7 mouse cellular contexts compared by ENCODE assay signal in genomic region chr11:107044321-107044720, GRCm38 (mm10). TPM values are rescaled to one million over a fixed set of nuclear protein-coding genes. Genes with fewer than 3 reads are reported as not detected.
DNase-seq lines count a peak whose midpoint lies in the region; ATAC-seq and TF ChIP-seq lines count a peak whose summit lies in the region.

No protein-coding gene starts in this region.

- no peaks in the 10 kb centered on the region for H3K4me1 ChIP-seq in bone marrow, adult 2 months (ENCODE audit: control insufficient read depth, insufficient read depth, low read length)
- H3K4me1 ChIP-seq in kidney, postnatal 0 days (replicated peaks; ENCODE audit: insufficient read depth, low read length): no peaks in the 10 kb centered on the region
- H3K4me1 ChIP-seq in liver, postnatal 0 days (ENCODE audit: insufficient read depth): peaks cover 4% of the 10 kb centered on the region; the same call in 1 of the 2 replicates

- peak; percentile 33; the same call in 1 of the 2 replicates for TF ChIP-seq CTCF in bone marrow, adult 2 months (IDR thresholded peaks at IDR 0.05; ENCODE audit: control insufficient read depth, insufficient read depth, low read length)
- peak; percentile 90 for TF ChIP-seq CTCF in kidney, postnatal 0 days (IDR thresholded peaks at IDR 0.05; ENCODE audit: low read depth)
- TF ChIP-seq CTCF in liver, postnatal 0 days (IDR thresholded peaks at IDR 0.05; ENCODE audit: low read depth): peak; percentile 95

- H3K4me3 ChIP-seq in bone marrow, adult 2 months (replicated peaks; ENCODE audit: control insufficient read depth, low read depth, low read length): no peak overlapping the region
- H3K4me3 ChIP-seq in kidney, postnatal 0 days (replicated peaks; ENCODE audit: low read depth, low read length): no peak overlapping the region
- no peak overlapping the region for H3K4me3 ChIP-seq in liver, postnatal 0 days (ENCODE audit: low read depth, low read length)

- H3K27ac ChIP-seq in bone marrow, adult 2 months (ENCODE audit: control insufficient read depth, insufficient read depth, low read depth, low read length, poor library complexity): no peak overlapping the region
- no peak overlapping the region for H3K27ac ChIP-seq in kidney, postnatal 0 days
- peak overlapping the region; percentile 65 for H3K27ac ChIP-seq in liver, postnatal 0 days (ENCODE audit: low read depth)

- H3K4me2 ChIP-seq in kidney, postnatal 0 days (ENCODE audit: low read length): no peak overlapping the region
- H3K4me2 ChIP-seq in liver, postnatal 0 days (ENCODE audit: low read depth, low read length): peak overlapping the region; percentile 43

- no peaks in the 10 kb centered on the region for H3K27me3 ChIP-seq in kidney, postnatal 0 days (ENCODE audit: insufficient read depth, low read length)
- H3K27me3 ChIP-seq in liver, postnatal 0 days (ENCODE audit: insufficient read depth, low read length): no peaks in the 10 kb centered on the region

- peaks cover 55% of the 10 kb centered on the region for H3K36me3 ChIP-seq in kidney, postnatal 0 days (ENCODE audit: insufficient read depth, low read length)
- peaks cover 47% of the 10 kb centered on the region for H3K36me3 ChIP-seq in liver, postnatal 0 days (replicated peaks; ENCODE audit: insufficient read depth, low read length)

- TF ChIP-seq POLR2A in bone marrow, adult 2 months (IDR thresholded peaks at IDR 0.05; ENCODE audit: borderline replicate concordance, control insufficient read depth, low read depth, low read length): no peak

- peak; percentile 77 for DNase-seq in A20 (ENCODE audit: low read depth, low spot score)
- peak; percentile 76 for DNase-seq in CD4-positive helper T cell, adult 2 months (ENCODE audit: low read depth, low spot score)
- DNase-seq in fibroblast of lung, adult 2 months (ENCODE audit: low read depth): peak; percentile 65
- DNase-seq in kidney, postnatal 0 days (ENCODE audit: low spot score): peak; percentile 85
- peak; percentile 85 for DNase-seq in liver, postnatal 0 days
- peak; percentile 71 to 79 for DNase-seq in right cerebral cortex, postnatal 10 days (ENCODE audit: low spot score in 2 of 2)

- no peaks in the 10 kb centered on the region for H3K9me3 ChIP-seq in kidney, postnatal 0 days (replicated peaks; ENCODE audit: low read length)
- no peaks in the 10 kb centered on the region for H3K9me3 ChIP-seq in liver, postnatal 0 days (ENCODE audit: low read length)

- no peak for ATAC-seq in kidney, postnatal 0 days (replicated peaks; ENCODE audit: low FRiP score, low read depth)
- peak; percentile 60 for ATAC-seq in liver, postnatal 0 days

- 15% methylated on average over 5 of the region's 5 CpGs for WGBS in bone marrow, adult 2 months
- 47% methylated on average over 5 of the region's 5 CpGs for WGBS in kidney, postnatal 0 days
- WGBS in liver, postnatal 0 days (ENCODE audit: insufficient replicate concordance): 19% methylated on average over 5 of the region's 5 CpGs

- TF ChIP-seq EP300 in liver, postnatal 0 days (IDR thresholded peaks at IDR 0.05; ENCODE audit: low read depth): peak; percentile 44; the same call in 1 of the 2 replicates

- no peak overlapping the region for H3K9ac ChIP-seq in kidney, postnatal 0 days (ENCODE audit: low read depth, low read length)
- no peak overlapping the region for H3K9ac ChIP-seq in liver, postnatal 0 days (replicated peaks)

RNA-seq across cellular contexts. Expression of gene 1810010H24Rik, which starts 18.8 kb away (rescaled TPM):
- polyA plus RNA-seq in bone marrow, adult 2 months (2011; ENCODE audit: insufficient read depth, insufficient read length, low replicate concordance, missing spikeins): 0.90 TPM in 1 of 2 replicates, not detected in the other
- polyA plus RNA-seq in kidney, postnatal 0 days (2015; fragmentation: Nextera tagmentation; extraction: Ambion mirVana): 4.2 and 5.1 TPM in 2 replicates
- polyA plus RNA-seq in liver, postnatal 0 days (2015; fragmentation: Nextera tagmentation; extraction: Ambion mirVana): 7.3 and 10.3 TPM in 2 replicates

RNA-seq across cellular contexts. Expression of gene Kpna2, which starts 45.0 kb away (rescaled TPM):
- 46.9 and 70.5 TPM in 2 replicates for polyA plus RNA-seq in bone marrow, adult 2 months (2011; ENCODE audit: insufficient read depth, insufficient read length, low replicate concordance, missing spikeins)
- 157 and 170 TPM in 2 replicates for polyA plus RNA-seq in kidney, postnatal 0 days (2015; fragmentation: Nextera tagmentation; extraction: Ambion mirVana)
- polyA plus RNA-seq in liver, postnatal 0 days (2015; fragmentation: Nextera tagmentation; extraction: Ambion mirVana): 115 and 128 TPM in 2 replicates

Comparison
In these comparisons a context has a peak if more than half of its experiments do, and no peak if none do; other contexts are left out.
1. CTCF ChIP-seq: peak in every context shown above with its lines; median percentile 95 in liver, postnatal 0 days; 90 in kidney, postnatal 0 days; 33 in bone marrow, adult 2 months.